In genomic region chr11:20332561-20333514, GRCm38 (mm10) we compare ENCODE assay signal across 8 mouse cellular contexts. TPM values are rescaled to one million over a fixed set of nuclear protein-coding genes. Genes with fewer than 3 reads are reported as not detected.
DNase-seq lines count a peak whose midpoint lies in the region; ATAC-seq lines count a peak whose summit lies in the region.

TSS of gene Slc1a4 (minus strand) at chr11:20332713.

- peak; percentile 95 to 97 for DNase-seq in adrenal gland, adult (ENCODE audit: inconsistent age in 2 of 2, low spot score in 1 of 2)
- peak; percentile 98 for DNase-seq in embryo, embryonic 10.5 days (ENCODE audit: low spot score)
- peak; percentile 93 for DNase-seq in gastrocnemius, postnatal 14 days
- peak; percentile 93 to 97 for DNase-seq in left cerebral cortex, postnatal 10 days (ENCODE audit: extremely low spot score in 1 of 2, low spot score in 2 of 2)
- peak; percentile 90 for DNase-seq in right cerebral cortex, postnatal 25 days
- peak; percentile 90 to 92 for DNase-seq in urinary bladder, postnatal 4 days (ENCODE audit: low spot score in 2 of 2)

- intact Hi-C loops in gastrocnemius, postnatal 14 days (cut with DNase I; ENCODE audit: low total_unique reads) = no loop called here
- intact Hi-C loops in left cerebral cortex, postnatal 10 days (cut with DNase I) = loop anchor here (5.0 kb wide), 2 partner anchors 64 to 71 kb away; no protein-coding TSS in a partner anchor

- peak; percentile 93 for ATAC-seq in inflammation-experienced regulatory T-cells, adult 6 months
- ATAC-seq in megakaryocyte-erythroid progenitor cell, adult 5-6 weeks (replicated peaks; ENCODE audit: low FRiP score, low TSS enrichment, poor library complexity, severe bottlenecking) = peak; percentile 93

RNA-seq across cellular contexts. Expression of gene Slc1a4, which starts in this region (rescaled TPM):
- total RNA-seq in gastrocnemius, postnatal 14 days (2021) = 1 to 10 TPM; 1.8 to 3.1 TPM
- polyA plus RNA-seq in inflammation-experienced regulatory T-cells, adult 6 months (2017; shearing (Covaris generic)) = under 1 TPM; 0.13 to 0.50 (median 0.34) TPM
- total RNA-seq in left cerebral cortex, postnatal 10 days (2021) = 10 to 100 TPM; 67.7 to 75.4 TPM
- 2.0 and 2.9 TPM in 2 replicates for total RNA-seq in megakaryocyte-erythroid progenitor cell, adult 5-6 weeks (2014; fragmentation: Nextera tagmentation)
- 1.4 and 2.1 TPM in 2 replicates for total RNA-seq in megakaryocyte-erythroid progenitor cell, adult 5-6 weeks (2017)

Comparison
In these comparisons a context has a peak if more than half of its experiments do, and no peak if none do; other contexts are left out.
1. Peak in every context shown above with its lines: DNase-seq and ATAC-seq.
2. RNA of gene Slc1a4 (total RNA-seq): 67.7 to 75.4 TPM in left cerebral cortex, postnatal 10 days; 1.8 to 3.1 TPM in gastrocnemius, postnatal 14 days and 1.4 to 2.9 TPM in megakaryocyte-erythroid progenitor cell, adult 5-6 weeks; every median in the first group is over 10 times any median in the second.
3. Peak in ATAC-seq in inflammation-experienced regulatory T-cells, adult 6 months; RNA of the gene not detected or under 1 TPM.